In genomic region chr4:21789836-21790235, GRCm38 (mm10) we compare ENCODE assay signal across 20 mouse cellular contexts.
"Had no signal": no experiment of that assay in that cellular context is flagged by ENCODE, and none has a peak within 500 bp of the region (broad histone marks: within the 10 kb centered on the region; RNA-seq: fewer than 3 reads in every experiment).

No protein-coding gene starts in this region.

- H3K4me3 ChIP-seq: layer of hippocampus, adult 2 months; limb, embryonic 12.5 days; limb, embryonic 15.5 days; midbrain, embryonic 12.5 days; stomach, embryonic 15.5 days had no signal

- H3K9ac ChIP-seq: limb, embryonic 12.5 days; limb, embryonic 15.5 days; liver, embryonic 14.5 days; liver, postnatal 0 days; lung, embryonic 14.5 days; midbrain, embryonic 12.5 days; stomach, embryonic 15.5 days had no signal

- H3K27ac ChIP-seq: kidney, postnatal 0 days; layer of hippocampus, adult 2 months; limb, embryonic 12.5 days; limb, embryonic 15.5 days; liver, embryonic 14.5 days; macrophage; midbrain, embryonic 12.5 days; stomach, embryonic 15.5 days had no signal

- ATAC-seq: liver, postnatal 0 days; lung, postnatal 0 days; midbrain, embryonic 16.5 days had no signal

- H3K9me3 ChIP-seq: limb, embryonic 12.5 days; limb, embryonic 15.5 days; midbrain, embryonic 12.5 days; stomach, embryonic 15.5 days had no signal

- DNase-seq: kidney, adult 2 months; kidney, postnatal 25 days; layer of hippocampus, adult 9-11 months; liver, postnatal 0 days; lung, embryonic 14.5 days; right cerebral cortex, postnatal 25 days; spleen, adult 18-20 months; thymus, adult 18-20 months; thymus, postnatal 36 days had no signal

- H3K4me1 ChIP-seq: limb, embryonic 12.5 days; limb, embryonic 15.5 days; midbrain, embryonic 12.5 days; stomach, embryonic 15.5 days had no signal

- H3K4me2 ChIP-seq: limb, embryonic 12.5 days; limb, embryonic 15.5 days; liver, embryonic 11.5 days; lung, embryonic 14.5 days; midbrain, embryonic 12.5 days; stomach, embryonic 15.5 days had no signal

- H3K27me3 ChIP-seq: limb, embryonic 12.5 days; limb, embryonic 15.5 days; midbrain, embryonic 12.5 days; stomach, embryonic 15.5 days had no signal
